Mouse (Mus musculus): ENCODE results near the gene Plppr1. TPM values are rescaled to one million over a fixed set of nuclear protein-coding genes. Genes with fewer than 3 reads are reported as not detected.

Plppr1 gene
- total and polyA plus RNA-seq, 3 experiments, result not detected

DNA sequence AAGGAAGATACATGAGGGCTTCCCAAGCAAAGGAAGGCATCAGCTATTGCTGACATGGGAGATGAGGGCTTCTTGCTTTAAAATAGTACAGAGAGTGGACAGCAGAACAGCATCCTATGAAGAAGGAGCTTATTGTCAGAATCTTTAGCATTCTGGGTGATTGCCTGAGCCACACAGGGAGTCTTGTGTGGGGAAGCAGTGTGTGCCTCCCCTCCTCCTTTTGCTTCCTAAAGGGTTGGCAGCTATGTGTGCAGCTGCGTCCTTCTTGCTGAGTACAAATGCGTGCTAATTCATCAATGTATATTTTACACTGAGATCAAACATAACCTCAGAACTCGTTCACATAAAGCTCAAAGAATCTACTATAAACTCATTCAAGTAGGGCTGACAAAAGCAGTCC lies 119.8 kb downstream of the Plppr1 start:
- no peak for DNase-seq (ENCODE audit: extremely low read depth)
- H3K9me3 ChIP-seq (replicated peaks; ENCODE audit: low read length), result no peaks in the 10 kb centered on the region
- no peaks in the 10 kb centered on the region for H3K4me1 ChIP-seq (ENCODE audit: control insufficient read depth in 1 of 2, insufficient read depth in 2 of 2)
- in situ Hi-C loops (cut with MboI; ENCODE audit: low pct_ligation_motif_present, low pct_unique_long_range_greater_than_20kb, low sequenced_read_pairs), result no loop called here
- dilution Hi-C loops (cut with MboI; ENCODE audit: extremely low pct_ligation_motif_present, extremely low pct_unique_long_range_greater_than_20kb, low sequenced_read_pairs), result no loop called here
- TF ChIP-seq MAX (IDR thresholded peaks at IDR 0.05; ENCODE audit: low read length) (no peak), NRF1 (IDR thresholded peaks at IDR 0.05; ENCODE audit: low read depth, low read length) (no peak), E2F4 (IDR thresholded peaks at IDR 0.05; ENCODE audit: insufficient replicate concordance, low read depth, low read length) (no peak)
- H3K4me3 ChIP-seq (replicated peaks in 1 of 3; ENCODE audit: low read depth in 2 of 3, low read length in 2 of 3, poor library complexity in 1 of 3), result no peak overlapping the region
- H3K9ac ChIP-seq (ENCODE audit: insufficient read depth, low read depth), result no peak overlapping the region
- no peaks in the 10 kb centered on the region for H3K36me3 ChIP-seq (replicated peaks in 1 of 2; ENCODE audit: control insufficient read depth in 1 of 2, insufficient read depth in 1 of 2, low read length in 1 of 2)
- H3K79me2 ChIP-seq (replicated peaks; ENCODE audit: control insufficient read depth, extremely low read depth, insufficient read depth, poor library complexity, severe bottlenecking), result no peaks in the 10 kb centered on the region
- no peak overlapping the region for H3K4me2 ChIP-seq (ENCODE audit: insufficient read depth, low read depth, poor library complexity, severe bottlenecking)
- H3K27ac ChIP-seq (ENCODE audit: insufficient read depth, low read depth), result no peak overlapping the region
- H3K27me3 ChIP-seq (replicated peaks), result no peaks in the 10 kb centered on the region

GRCm38 (mm10) chr4:49179471-49180181 lies 120.6 kb downstream of the Plppr1 start:
- H3K4me2 ChIP-seq (ENCODE audit: insufficient read depth, low read depth, poor library complexity, severe bottlenecking), result no peak overlapping the region
- H3K36me3 ChIP-seq (replicated peaks in 1 of 2; ENCODE audit: control insufficient read depth in 1 of 2, insufficient read depth in 1 of 2, low read length in 1 of 2), result no peaks in the 10 kb centered on the region
- no peaks in the 10 kb centered on the region for H3K9me3 ChIP-seq (replicated peaks; ENCODE audit: low read length)
- in situ Hi-C loops (cut with MboI; ENCODE audit: low pct_ligation_motif_present, low pct_unique_long_range_greater_than_20kb, low sequenced_read_pairs) (no loop called here), dilution Hi-C loops (cut with MboI; ENCODE audit: extremely low pct_ligation_motif_present, extremely low pct_unique_long_range_greater_than_20kb, low sequenced_read_pairs) (no loop called here)
- no peaks in the 10 kb centered on the region for H3K79me2 ChIP-seq (replicated peaks; ENCODE audit: control insufficient read depth, extremely low read depth, insufficient read depth, poor library complexity, severe bottlenecking)
- no peak for DNase-seq (ENCODE audit: extremely low read depth)
- no peaks in the 10 kb centered on the region for H3K4me1 ChIP-seq (ENCODE audit: control insufficient read depth in 1 of 2, insufficient read depth in 2 of 2)
- no peak overlapping the region for H3K27ac ChIP-seq (ENCODE audit: insufficient read depth, low read depth)
- no peak for TF ChIP-seq ZMIZ1 (IDR thresholded peaks at IDR 0.05; ENCODE audit: low read depth, low read length)
- TF ChIP-seq UBTF (IDR thresholded peaks at IDR 0.05; ENCODE audit: low read depth, low read length), result no peak
- TF ChIP-seq ELF1 (IDR thresholded peaks at IDR 0.05; ENCODE audit: low read depth, low read length), result no peak
- TF ChIP-seq E2F4 (IDR thresholded peaks at IDR 0.05; ENCODE audit: insufficient replicate concordance, low read depth, low read length), result no peak
- TF ChIP-seq MEF2A (IDR thresholded peaks at IDR 0.05; ENCODE audit: borderline replicate concordance, low read depth, low read length), result no peak
- no peak for TF ChIP-seq CTCF (conservative IDR thresholded peaks at IDR 0.05 in 1 of 2, IDR thresholded peaks at IDR 0.05 in 1 of 2; ENCODE audit: low read depth in 2 of 2, low read length in 2 of 2)
- TF ChIP-seq ZNF384 (IDR thresholded peaks at IDR 0.05; ENCODE audit: low read depth, low read length), result no peak
- no peak for TF ChIP-seq IRF4 (IDR thresholded peaks at IDR 0.05; ENCODE audit: low read depth, low read length)
- TF ChIP-seq SMC3 (IDR thresholded peaks at IDR 0.05; ENCODE audit: low read depth, low read length), result no peak
- no peak for TF ChIP-seq ZKSCAN1 (IDR thresholded peaks at IDR 0.05; ENCODE audit: borderline replicate concordance, low read depth, low read length)
- no peak for TF ChIP-seq BHLHE40 (IDR thresholded peaks at IDR 0.05; ENCODE audit: low read depth, low read length)
- no peak for TF ChIP-seq MAX (IDR thresholded peaks at IDR 0.05; ENCODE audit: low read length)
- TF ChIP-seq CHD1 (IDR thresholded peaks at IDR 0.05; ENCODE audit: low read depth, low read length), result no peak
- TF ChIP-seq USF2 (conservative IDR thresholded peaks at IDR 0.05; ENCODE audit: low read depth, low read length), result no peak
- no peak for TF ChIP-seq HCFC1 (IDR thresholded peaks at IDR 0.05; ENCODE audit: low read depth, low read length)
- TF ChIP-seq NRF1 (IDR thresholded peaks at IDR 0.05; ENCODE audit: low read depth, low read length), result no peak
- no peak overlapping the region for H3K9ac ChIP-seq (ENCODE audit: insufficient read depth, low read depth)
- H3K4me3 ChIP-seq (replicated peaks in 1 of 3; ENCODE audit: low read depth in 2 of 3, low read length in 2 of 3, poor library complexity in 1 of 3), result no peak overlapping the region
- no peaks in the 10 kb centered on the region for H3K27me3 ChIP-seq (replicated peaks)
